Mouse (Mus musculus): ENCODE measurements around the gene Adcy5.
A peak's percentile ranks its signal among the peaks of the same experiment; 100 is the strongest.

The Adcy5 gene

GRCm38 (mm10) chr16:35270353-35270934, 115.8 kb downstream of the Adcy5 start:
- peak; percentile 50 for DNase-seq (ENCODE audit: low read depth)

GRCm38 (mm10) chr16:35270945-35271344, 116.3 kb downstream of the Adcy5 start:
- DNase-seq (ENCODE audit: low read depth) = no peak

GRCm38 (mm10) chr16:35271572-35271971, 116.9 kb downstream of the Adcy5 start:
- DNase-seq (ENCODE audit: low read depth) = no peak

- DNase-seq (ENCODE audit: low read depth) = no peak
Observed at GRCm38 (mm10) chr16:35272417-35272816, 117.7 kb downstream of the Adcy5 start.

DNA sequence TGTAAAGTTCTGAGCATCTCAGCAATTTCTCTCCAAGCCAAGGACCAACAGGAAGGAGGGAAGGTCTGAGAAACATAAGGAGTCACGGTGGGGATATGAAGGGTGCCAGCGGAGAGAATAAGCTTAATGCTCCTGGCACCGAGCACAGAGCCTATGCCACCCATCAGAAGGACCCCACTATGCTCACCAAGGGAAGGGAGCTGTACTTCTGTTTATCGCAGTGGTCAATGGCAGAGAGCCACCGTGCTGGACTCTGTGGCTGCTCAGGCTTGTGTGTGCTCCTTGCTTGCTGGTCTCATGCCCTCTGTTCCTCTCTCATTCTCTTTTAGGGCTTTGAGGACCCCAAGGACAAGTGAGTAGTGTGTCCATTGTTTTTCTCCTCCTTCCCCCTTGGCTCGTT, 123.5 kb downstream of the Adcy5 start:
- no peak for DNase-seq (ENCODE audit: low read depth)

DNA sequence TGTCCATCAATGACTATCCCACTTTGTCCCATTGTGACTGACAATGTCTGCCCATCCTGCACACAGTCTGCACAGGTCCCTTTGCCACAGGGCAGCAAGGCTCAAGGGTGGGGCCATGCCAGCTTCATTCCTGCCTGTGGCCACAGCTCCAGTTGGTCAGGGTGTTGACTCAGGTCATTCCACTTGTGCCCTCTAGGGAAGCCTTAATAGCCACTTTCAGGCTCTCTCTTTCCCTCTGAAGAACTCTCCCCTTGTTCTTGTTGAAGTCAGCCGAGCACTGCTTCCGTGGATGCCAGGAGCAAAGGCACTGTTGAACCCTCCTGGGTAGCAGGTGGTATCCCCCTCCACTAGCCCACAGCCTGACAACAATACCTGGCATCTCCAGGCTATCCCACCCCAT, 127.8 kb downstream of the Adcy5 start:
- no peak for DNase-seq (ENCODE audit: low read depth)

DNA sequence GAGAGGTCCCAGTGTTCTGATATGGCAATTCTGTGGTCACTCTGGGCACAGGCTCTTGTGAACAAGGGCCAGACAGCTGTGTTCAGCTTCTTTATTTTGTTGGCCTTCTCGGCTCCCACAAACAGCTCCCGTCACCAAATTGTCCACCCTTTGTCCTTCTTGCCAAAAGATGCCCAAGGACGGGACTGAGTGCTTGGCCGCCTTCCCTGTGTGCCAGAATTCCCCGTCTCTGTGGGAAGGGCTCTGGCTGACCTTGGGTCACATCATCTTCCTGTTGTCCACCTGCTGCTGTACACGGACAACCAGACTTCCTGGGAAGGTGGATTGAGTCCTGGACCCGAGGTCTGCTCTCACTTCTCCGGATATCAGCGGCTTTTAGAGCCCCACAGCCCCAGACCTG, 131.1 kb downstream of the Adcy5 start:
- DNase-seq (ENCODE audit: low read depth) = no peak

GRCm38 (mm10) chr16:35287244-35287643, 132.6 kb downstream of the Adcy5 start:
- DNase-seq (ENCODE audit: low read depth) = no peak

GRCm38 (mm10) chr16:35297786-35298185, 143.1 kb downstream of the Adcy5 start:
- no peak for DNase-seq (ENCODE audit: low read depth)

DNA sequence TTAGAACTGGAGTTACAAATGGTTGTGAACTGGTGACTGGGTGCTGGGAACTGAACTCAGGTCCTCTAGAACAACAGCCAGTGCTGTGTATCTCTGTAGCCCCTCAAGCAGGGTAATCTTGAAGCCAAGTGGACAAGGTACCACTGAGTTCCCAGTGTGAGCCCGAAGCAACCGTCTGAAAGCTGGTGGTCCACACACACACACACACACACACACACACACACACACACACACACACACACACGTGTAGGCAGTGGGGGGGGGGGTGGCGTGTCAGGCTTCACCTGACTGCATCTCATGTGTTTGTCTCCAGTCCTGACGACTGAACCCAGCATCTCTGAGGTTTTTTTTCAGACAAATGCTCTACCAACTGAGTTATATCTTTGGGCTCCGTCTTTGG, 145.5 kb downstream of the Adcy5 start:
- no peak for DNase-seq (ENCODE audit: low read depth)

DNA sequence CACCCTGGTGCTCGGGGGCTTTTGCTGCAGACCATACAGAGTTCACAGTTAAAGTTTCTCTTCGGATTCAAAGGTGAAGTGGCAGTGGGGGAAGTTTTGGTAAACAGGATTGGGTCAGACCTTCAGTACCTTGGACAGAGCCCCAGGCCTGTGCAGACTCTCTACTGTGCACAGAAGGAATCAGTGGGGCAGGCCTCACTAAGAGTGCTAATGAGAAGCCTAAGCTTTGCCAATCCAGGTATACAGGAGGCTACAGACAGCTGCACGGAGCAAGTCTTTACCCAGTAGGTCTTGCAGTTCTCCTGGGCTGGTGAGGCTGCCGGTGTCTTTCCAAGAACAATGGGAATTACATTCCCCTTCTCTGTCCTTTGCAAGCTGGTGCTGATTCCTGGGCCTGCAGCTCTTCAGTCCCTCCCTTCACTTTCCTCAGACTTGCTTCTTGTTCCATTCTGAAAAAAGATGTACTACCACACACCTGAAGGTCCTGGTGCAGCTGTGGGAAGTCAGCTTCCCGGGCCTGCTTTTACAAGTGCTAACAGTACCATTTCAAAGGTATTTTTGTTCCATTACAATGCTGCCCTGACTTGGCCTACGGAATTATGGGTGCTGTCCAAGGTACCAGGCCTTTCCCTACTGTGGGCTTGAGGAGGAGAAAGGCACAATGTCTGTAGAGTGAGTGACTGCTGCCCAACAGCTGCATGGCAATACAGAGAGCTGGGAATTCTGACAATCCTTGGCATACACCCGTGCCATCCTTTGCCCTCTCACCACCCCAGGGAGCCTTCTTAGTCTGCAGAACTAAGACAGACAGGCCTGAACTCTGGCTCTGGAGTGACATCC, 148.0 kb downstream of the Adcy5 start:
- DNase-seq (ENCODE audit: low read depth) = peak; percentile 14

GRCm38 (mm10) chr16:35303721-35304120, 149.0 kb downstream of the Adcy5 start:
- no peak for DNase-seq (ENCODE audit: low read depth)

- no peak for DNase-seq (ENCODE audit: low read depth)
Observed at GRCm38 (mm10) chr16:35304416-35304815, 149.7 kb downstream of the Adcy5 start.

GRCm38 (mm10) chr16:35305226-35305625, 150.5 kb downstream of the Adcy5 start:
- DNase-seq (ENCODE audit: low read depth) = no peak

- DNase-seq (ENCODE audit: low read depth) = no peak
Observed at GRCm38 (mm10) chr16:35306631-35307030, 152.0 kb downstream of the Adcy5 start.

GRCm38 (mm10) chr16:35307331-35307730, 152.7 kb downstream of the Adcy5 start:
- no peak for DNase-seq (ENCODE audit: low read depth)

DNA sequence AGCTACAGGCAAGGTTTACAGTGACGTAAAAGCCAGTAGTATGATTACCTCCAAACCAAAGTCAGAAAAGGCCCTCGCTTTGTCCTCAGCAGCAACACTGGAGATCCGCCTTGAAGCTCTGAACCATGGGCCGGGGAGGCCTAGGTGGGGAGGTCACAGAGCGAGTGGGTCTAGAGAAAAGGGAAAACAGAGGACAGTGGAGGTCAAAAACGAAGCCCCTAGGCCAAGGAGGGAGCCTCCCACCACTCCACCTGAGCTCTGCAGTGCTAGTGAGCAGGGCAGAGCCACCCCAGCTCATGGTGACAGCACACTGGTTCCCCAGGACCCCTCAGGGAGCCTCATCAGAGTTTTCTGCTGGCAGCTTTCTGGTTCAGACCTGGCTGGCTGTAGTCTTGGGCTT, 153.3 kb downstream of the Adcy5 start:
- no peak for DNase-seq (ENCODE audit: low read depth)

- no peak for DNase-seq (ENCODE audit: low read depth)
Observed at GRCm38 (mm10) chr16:35308486-35309143, 153.9 kb downstream of the Adcy5 start.

DNA sequence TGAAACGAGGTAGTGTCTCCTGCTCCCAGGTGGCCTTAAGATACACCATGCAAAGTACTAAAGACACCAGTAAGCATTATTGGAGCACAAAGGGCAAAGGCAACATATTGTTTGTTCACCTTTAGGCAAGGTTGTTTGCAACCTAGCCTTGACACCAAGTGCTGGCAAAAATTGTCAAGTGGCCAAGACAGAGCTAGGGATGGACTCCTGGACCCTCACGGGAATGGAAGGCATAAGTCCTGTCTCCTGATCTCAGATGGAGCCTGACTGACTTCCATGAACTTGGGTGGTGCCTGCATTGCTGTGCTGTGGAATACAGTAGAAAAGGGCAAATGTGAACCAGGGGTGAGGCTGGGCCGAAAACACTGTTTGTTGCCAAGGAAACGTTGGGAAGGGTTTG, 155.0 kb downstream of the Adcy5 start:
- DNase-seq (ENCODE audit: low read depth) = no peak

GRCm38 (mm10) chr16:35310551-35311110, 156.0 kb downstream of the Adcy5 start:
- no peak for DNase-seq (ENCODE audit: low read depth)

DNA sequence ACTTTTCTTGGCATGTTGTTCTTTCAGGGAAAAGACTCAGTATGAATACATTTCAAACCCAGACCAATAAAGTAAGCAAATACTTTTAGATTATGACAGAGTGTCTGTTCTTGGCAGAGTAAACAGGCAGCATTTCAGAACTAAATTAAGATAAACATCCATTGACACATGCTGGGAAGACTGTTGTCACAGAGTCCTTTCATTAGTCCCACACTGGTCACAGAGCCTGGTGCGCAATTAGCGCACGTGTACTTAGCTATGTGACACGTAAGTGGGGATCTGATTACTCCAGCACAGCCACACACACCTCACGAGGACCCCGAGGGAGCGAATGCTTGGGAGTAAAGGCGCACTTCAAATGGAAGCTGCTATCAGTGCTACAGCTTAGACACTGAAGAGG, 156.9 kb downstream of the Adcy5 start:
- DNase-seq (ENCODE audit: low read depth) = no peak

GRCm38 (mm10) chr16:35315496-35315895, 160.8 kb downstream of the Adcy5 start:
- DNase-seq (ENCODE audit: low read depth) = no peak

DNA sequence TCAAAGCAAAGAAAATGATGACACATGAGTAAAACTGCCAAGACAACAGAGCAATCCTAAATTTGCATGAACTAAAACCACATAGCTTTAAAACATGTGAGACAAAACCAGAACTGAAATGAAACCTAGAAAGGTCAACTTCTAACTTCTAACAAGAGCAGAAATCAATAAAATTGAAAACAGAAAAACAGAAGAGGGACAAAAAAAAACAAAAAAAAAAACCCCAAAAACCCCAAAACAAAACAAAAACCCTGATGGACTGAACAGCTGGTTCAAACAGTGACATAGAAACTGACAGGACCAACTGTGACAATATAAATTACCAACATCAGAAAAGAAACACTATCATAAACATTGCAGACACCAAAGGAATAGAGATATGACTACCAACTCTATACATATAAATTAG, 162.2 kb downstream of the Adcy5 start:
- DNase-seq (ENCODE audit: low read depth) = no peak

All from c-Kit-positive CD71-positive TER-119-negative erythroid progenitor cells, embryonic 14.5 days (primary cell).